Mouse (Mus musculus) erythroblast, embryonic 14.5 days (primary cell): ENCODE data around the gene Rgs10.

ENCODE experiments used
- GATA1 ChIP-seq: IDR thresholded peaks from 2 replicates; pipeline ENCODE4 v1.6.1; 2012; ENCODE audit warnings: low read length, inconsistent platforms, mixed read lengths
- TAL1 ChIP-seq: IDR thresholded peaks from 3 replicates; pipeline ENCODE4 v1.6.1; 2012; ENCODE audit warnings: low read length, inconsistent platforms, mixed read lengths

DNA sequence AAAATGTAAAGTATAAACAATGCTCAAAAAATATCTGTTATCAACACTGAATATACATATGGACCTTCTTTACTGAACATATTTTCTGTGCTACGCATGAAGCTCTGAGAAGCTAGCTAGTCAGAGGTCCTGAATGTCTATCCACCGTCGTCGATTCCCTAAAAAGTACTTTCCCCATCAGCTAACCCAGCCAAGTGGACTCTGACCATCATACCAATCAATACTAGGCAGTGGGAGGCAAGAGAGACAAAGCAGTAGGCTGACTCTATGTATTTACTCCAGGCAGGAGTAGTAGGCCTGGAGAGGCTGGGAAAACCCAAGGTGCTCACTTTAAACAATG, 41.2 kb upstream of the Rgs10 start:
- TF ChIP-seq GATA1: no peak
- TF ChIP-seq TAL1: no peak
